Mouse (Mus musculus) left cerebral cortex, postnatal 10 days (tissue): ENCODE measurements around the gene Plcd4. TPM values are rescaled to one million over a fixed set of nuclear protein-coding genes. Genes with fewer than 3 reads are reported as not detected.
A peak's percentile ranks its signal among the peaks of the same experiment; 100 is the strongest.

ENCODE experiments used
- DNase-seq, 2 experiments: peaks; one replicate each; pipeline ENCODE4 v3.0.0; 2021 to 2022; ENCODE audit warnings: low spot score in 2 of 2, mixed read lengths in 1 of 2; ENCODE audit errors: extremely low spot score in 1 of 2
- intact Hi-C: fragments of 180-260 bp; cut with DNase I; formaldehyde crosslinking; loops from one replicate; pipeline ENCODE4 v1.15.1; 2025
- microRNA-seq: library from miRNA; unstranded; fragments of <30 nt; microRNA quantifications from one replicate; pipeline ENCODE4 v1.2.0, GENCODE M21; 2022
- total RNA-seq, 2 experiments: library from RNA; stranded (reverse); gene quantifications; 2 replicates each; pipeline ENCODE4 v1.2.3; 2021

The Plcd4 gene
- total RNA-seq, 2 experiments from 2014 or later = 7.6 to 10.9 TPM

DNA sequence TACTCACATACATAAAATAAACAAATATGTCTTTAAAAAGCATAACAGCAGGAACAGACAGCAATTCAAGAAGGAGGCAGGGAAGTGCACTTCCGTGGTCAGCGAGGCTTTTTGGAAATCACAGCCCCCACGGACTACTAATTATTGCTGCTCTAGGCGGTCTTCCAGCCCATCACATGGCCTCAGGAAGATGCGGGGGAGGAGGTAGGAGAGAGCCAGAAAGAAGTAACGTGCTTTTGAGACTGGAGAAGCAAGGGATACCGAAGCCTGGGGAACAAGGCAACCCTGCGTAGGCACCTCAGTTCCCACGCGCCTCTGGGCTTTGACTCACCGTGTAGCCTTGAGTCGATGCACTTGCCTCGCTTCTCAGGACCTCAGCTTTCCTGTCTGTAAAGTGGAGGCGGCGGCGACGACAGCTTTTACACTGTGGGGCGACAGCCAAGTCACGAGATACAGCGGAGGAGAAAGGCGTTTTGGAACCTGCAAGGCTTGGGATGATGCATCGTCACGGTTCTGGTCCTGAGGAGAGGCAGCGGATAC is 44.6 kb downstream of the Plcd4 start:
- intact Hi-C loops = no loop called here
- DNase-seq = no peak

DNA sequence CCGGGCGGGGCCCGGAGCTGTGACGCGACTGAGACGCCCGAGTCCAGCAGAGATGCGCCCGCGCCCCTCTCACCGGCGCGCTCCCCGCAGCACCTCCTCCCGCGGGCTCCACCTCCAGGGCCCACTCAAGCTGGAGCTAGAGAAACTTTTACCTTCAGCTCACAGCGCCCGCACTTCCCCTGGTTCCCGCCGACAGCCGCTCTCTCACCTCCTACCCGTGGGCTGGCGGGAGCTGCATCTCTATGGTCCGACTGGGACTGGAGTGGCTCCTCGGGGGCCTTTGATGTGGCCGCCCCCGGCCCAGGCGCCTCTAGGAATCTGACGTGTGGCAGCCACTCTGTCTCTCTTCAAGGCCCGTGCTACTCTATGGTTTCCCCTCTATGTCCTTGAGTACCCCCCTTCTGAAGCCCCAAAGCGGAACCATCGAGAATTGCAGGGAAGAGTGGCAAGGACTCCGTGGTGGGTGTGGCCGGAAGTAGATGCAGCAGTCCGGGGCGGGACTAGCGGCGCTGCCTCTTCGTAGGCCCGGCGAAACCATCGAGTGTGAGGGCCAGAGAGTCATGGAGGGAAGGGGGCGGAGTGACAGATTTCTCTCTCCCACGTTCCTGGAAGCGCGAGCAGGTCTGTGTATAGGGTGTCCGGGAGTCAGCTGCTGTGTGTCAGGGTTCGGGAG is 45.2 kb downstream of the Plcd4 start, which contains the start of the genes Zfp142 and Bcs1l:
Gene Zfp142, minus strand, starts transcription at position 474 of the 673 bp plus-strand sequence.
Gene Bcs1l, plus strand, starts transcription at position 517 of the 673 bp plus-strand sequence.
- peak; percentile 99 for DNase-seq
- intact Hi-C loops = no loop called here

DNA sequence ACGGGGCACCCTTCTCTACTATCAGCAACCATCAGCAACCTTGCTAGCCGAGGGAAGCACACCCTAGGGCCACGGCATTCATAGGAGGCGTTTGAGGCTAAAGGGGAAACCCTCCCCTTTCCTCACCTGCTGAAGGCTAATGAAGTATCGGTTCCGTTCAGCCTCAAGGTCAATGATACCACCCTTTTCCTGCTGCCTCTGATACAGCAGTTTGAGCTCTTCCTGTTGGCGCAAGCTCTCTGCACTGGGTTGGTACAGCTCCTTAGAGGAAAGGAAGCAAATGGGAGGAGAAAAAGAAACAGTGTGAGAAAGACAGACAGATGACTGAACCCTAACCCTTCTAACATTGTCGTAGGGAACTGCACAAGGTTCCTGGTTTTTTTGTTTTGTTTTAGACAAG is 51.7 kb downstream of the Plcd4 start:
- DNase-seq = no peak
- intact Hi-C loops = no loop called here

DNA sequence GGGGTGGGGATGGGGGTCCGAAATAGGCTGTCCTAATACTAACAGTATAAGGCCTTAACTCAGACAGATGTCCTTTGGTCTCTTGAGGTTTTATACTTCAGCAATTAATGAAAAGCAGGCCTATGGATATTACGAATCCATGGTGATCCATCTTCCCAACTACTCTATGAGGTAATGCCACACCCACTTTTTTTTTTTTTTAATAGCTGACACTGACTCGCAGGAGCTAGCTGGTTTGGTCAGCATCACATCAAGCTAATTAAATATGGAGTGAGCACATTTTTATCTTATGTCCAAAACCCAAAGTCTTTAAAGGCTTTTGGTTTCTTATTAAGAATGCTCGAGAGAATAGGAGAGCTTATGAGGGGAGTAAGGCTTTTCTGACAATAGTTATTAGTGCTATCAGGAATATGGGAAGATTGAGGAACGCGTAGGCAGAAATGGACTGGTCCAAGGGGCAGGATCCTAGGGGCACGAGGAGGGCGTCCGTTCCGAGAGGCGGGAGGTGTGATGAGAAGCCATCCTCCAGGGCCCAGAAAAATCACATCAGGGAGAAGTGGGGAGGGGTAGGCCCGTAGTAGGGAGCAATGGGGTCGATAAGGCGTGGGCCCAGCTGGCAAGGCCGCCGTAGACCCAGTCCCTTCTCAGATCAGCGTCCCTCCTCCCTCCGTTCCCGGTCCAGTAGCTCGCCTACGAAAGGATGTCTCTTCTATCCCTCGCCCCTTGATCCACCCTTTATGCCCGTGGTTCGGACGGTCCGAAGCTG is 58.0 kb downstream of the Plcd4 start:
- DNase-seq = no peak
- intact Hi-C loops = no loop called here

DNA sequence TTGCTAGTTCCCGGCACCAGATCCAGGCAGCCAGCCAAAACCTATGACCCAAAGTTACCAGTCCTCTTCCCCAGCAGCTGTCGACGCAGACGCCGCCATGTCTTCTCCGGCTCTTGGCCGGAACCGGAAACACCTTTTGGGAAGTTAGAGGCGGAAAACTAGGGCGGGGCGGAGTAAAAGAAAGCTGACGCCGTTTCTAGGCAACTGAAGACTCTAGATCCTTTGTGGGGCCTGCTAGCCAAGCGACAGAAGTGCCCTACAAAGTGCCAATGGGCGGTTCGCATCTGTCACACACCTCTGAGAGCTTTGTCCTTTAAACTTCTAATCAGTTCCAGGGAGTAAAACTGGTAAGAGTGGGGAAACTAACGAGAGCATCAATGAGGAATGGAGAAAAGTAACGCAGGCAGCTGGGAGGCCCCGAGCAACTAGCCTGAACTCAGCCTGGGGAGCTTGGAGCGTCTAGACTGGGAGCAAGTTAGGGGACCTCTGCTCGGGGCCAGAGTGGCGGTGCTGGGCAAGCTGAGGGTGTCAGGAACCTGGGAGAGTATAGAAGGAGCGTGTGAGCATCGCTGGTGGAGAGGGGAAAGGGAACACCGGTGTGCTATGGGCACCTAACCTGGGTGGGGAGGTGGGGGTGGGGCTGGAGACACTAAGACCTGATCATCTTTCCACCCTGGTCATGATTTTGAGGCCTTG is 58.7 kb downstream of the Plcd4 start, which contains the start of the genes Rnf25 and Stk36:
Gene Rnf25, minus strand, starts transcription at position 131 of the 696 bp plus-strand sequence.
Gene Stk36, plus strand, starts transcription at position 179 of the 696 bp plus-strand sequence.
- peak; percentile 89 to 90 for DNase-seq
- intact Hi-C loops = no loop called here

Small RNAs within 50 kb of the gene (microRNA-seq; reads per million reads assigned to microRNA genes)
- not detected for gene Gm25035

Other genes starting within 250 kb of the Plcd4 start
- 10 to 100 TPM; 10.4 to 11.2 TPM for gene Tmbim1, start 237.3 kb upstream of the Plcd4 start, total RNA-seq
- under 1 TPM; 0.41 to 0.45 TPM for gene Catip, start 180.8 kb upstream of the Plcd4 start, total RNA-seq
- 1 to 10 TPM; 1.9 to 2.7 TPM for gene Slc11a1, start 167.7 kb upstream of the Plcd4 start, total RNA-seq
- gene Ctdsp1, start 151.4 kb upstream of the Plcd4 start, total RNA-seq = 10 to 100 TPM; 17.8 to 17.9 TPM
- gene Vil1, start 133.5 kb upstream of the Plcd4 start, total RNA-seq = under 1 TPM; 0.89 to 0.92 TPM
- gene Cnot9, start 36.8 kb upstream of the Plcd4 start, total RNA-seq = 10 to 100 TPM; 38.6 to 41.1 TPM
- 10 to 100 TPM; 24.6 to 25.4 TPM for gene Usp37, start 1.4 kb downstream of the Plcd4 start, total RNA-seq
- gene Zfp142, start 45.4 kb downstream of the Plcd4 start, total RNA-seq = 10 to 100 TPM; 24.1 to 25.3 TPM
- gene Bcs1l, start 45.4 kb downstream of the Plcd4 start, total RNA-seq = 10 to 100 TPM; 21.2 to 23.1 TPM
- 10 to 100 TPM; 55.7 to 59.1 TPM for gene Rnf25, start 58.5 kb downstream of the Plcd4 start, total RNA-seq
- gene Stk36, start 58.6 kb downstream of the Plcd4 start, total RNA-seq = 1 to 10 TPM; 7.5 to 8.8 TPM
- 10 to 100 TPM; 21.3 to 28.2 TPM for gene Ttll4, start 118.9 kb downstream of the Plcd4 start, total RNA-seq
- gene Cyp27a1, start 170.7 kb downstream of the Plcd4 start, total RNA-seq = 1 to 10 TPM in 1 of 2 experiments, under 1 TPM in 1; 0.75 to 1.3 TPM
- gene Prkag3, start 206.3 kb downstream of the Plcd4 start, total RNA-seq = not detected
- 1 to 10 TPM; 1.2 to 1.7 TPM for gene Wnt6, start 229.0 kb downstream of the Plcd4 start, total RNA-seq
- gene Wnt10a, start 248.6 kb downstream of the Plcd4 start, total RNA-seq = 1 to 10 TPM in 1 of 2 experiments, under 1 TPM in 1; 0.87 to 1.1 TPM